Mouse (Mus musculus) liver, embryonic 14.5 days (tissue): ENCODE data around the gene Msn.

Source experiments
- CTCF ChIP-seq: IDR thresholded peaks from 2 replicates; pipeline ENCODE4 v1.5.1; 2016; ENCODE audit warnings: antibody characterized with exemption, low read depth, control low read depth
- EP300 ChIP-seq: IDR thresholded peaks from 2 replicates; pipeline ENCODE4 v1.6.1; 2016; ENCODE audit warnings: antibody characterized with exemption, low read depth

GRCm38 (mm10) chrX:96121912-96122311 lies 26.1 kb downstream of the Msn start:
- TF ChIP-seq CTCF (no peak), EP300 (no peak)
